Comparison of ENCODE assay signal across 18 mouse cellular contexts in genomic region chr7:49324575-49324974, GRCm38 (mm10).
DNase-seq lines count a peak whose midpoint lies in the region; TF ChIP-seq lines count a peak whose summit lies in the region.
"Had no signal": no experiment of that assay in that cellular context is flagged by ENCODE, and none has a peak within 500 bp of the region (broad histone marks: within the 10 kb centered on the region; RNA-seq: fewer than 3 reads in every experiment).

No protein-coding gene starts in this region.

- no peak for TF ChIP-seq EP300 in heart, adult 2 months (IDR thresholded peaks at IDR 0.05; ENCODE audit: insufficient read depth, low read depth, low read length)
- no peak for TF ChIP-seq EP300 in ES-Bruce4 (IDR thresholded peaks at IDR 0.05; ENCODE audit: insufficient read depth, low read depth, low read length)

- TF ChIP-seq CTCF in heart, adult 2 months (IDR thresholded peaks at IDR 0.05): peak; percentile 40
- peak; percentile 38; the same call in 1 of the 2 replicates for TF ChIP-seq CTCF in lung, adult 2 months (IDR thresholded peaks at IDR 0.05; ENCODE audit: insufficient read depth, low read length)
- TF ChIP-seq CTCF in ES-Bruce4 (IDR thresholded peaks at IDR 0.05; ENCODE audit: low read depth, low read length): peak; percentile 55

- 0 out of 2 replicates have a peak, but pooled peaks cover 1% of the 10 kb centered on the region for H3K4me1 ChIP-seq in heart, adult 2 months (ENCODE audit: control insufficient read depth, insufficient read depth, low read length)
- peaks cover 2% of the 10 kb centered on the region; the same call in 1 of the 2 replicates for H3K4me1 ChIP-seq in lung, adult 2 months (ENCODE audit: control insufficient read depth, insufficient read depth, low read length)
- peaks cover 9% of the 10 kb centered on the region for H3K4me1 ChIP-seq in ES-Bruce4 (ENCODE audit: control insufficient read depth, insufficient read depth, low read length)

- intact Hi-C loops in heart, adult 2 months (cut with DNase I): no loop called here

- H3K4me3 ChIP-seq in heart, adult 2 months: no peak overlapping the region
- no peak overlapping the region for H3K4me3 ChIP-seq in lung, adult 2 months (replicated peaks; ENCODE audit: extremely low read depth, low read depth, low read length)
- H3K4me3 ChIP-seq in ES-Bruce4 (ENCODE audit: low read depth, low read length): no peak overlapping the region
- H3K4me3 ChIP-seq: midbrain, embryonic 15.5 days; neural tube, embryonic 13.5 days had no signal

- no peak overlapping the region for H3K9ac ChIP-seq in heart, adult 2 months (ENCODE audit: low read depth, low read length)
- H3K9ac ChIP-seq in ES-Bruce4 (ENCODE audit: low read depth, poor library complexity, severe bottlenecking): no peak overlapping the region
- H3K9ac ChIP-seq: midbrain, embryonic 15.5 days; neural tube, embryonic 13.5 days had no signal

- no peaks in the 10 kb centered on the region for H3K27me3 ChIP-seq in heart, adult 2 months (ENCODE audit: control insufficient read depth, insufficient read depth, low read length)
- H3K27me3 ChIP-seq in ES-Bruce4 (ENCODE audit: control insufficient read depth, insufficient read depth, low read length, poor library complexity, severe bottlenecking): no peaks in the 10 kb centered on the region
- H3K27me3 ChIP-seq: midbrain, embryonic 15.5 days; neural tube, embryonic 13.5 days had no signal

- no peaks in the 10 kb centered on the region for H3K36me3 ChIP-seq in heart, adult 2 months (ENCODE audit: control insufficient read depth, insufficient read depth, low read length)
- no peaks in the 10 kb centered on the region for H3K36me3 ChIP-seq in ES-Bruce4 (ENCODE audit: control insufficient read depth, insufficient read depth, low read length, poor library complexity, severe bottlenecking)
- H3K36me3 ChIP-seq: midbrain, embryonic 15.5 days; neural tube, embryonic 13.5 days had no signal

- H3K79me2 ChIP-seq in heart, adult 2 months (replicated peaks; ENCODE audit: control insufficient read depth, insufficient read depth, low read length): 0 out of 2 replicates have a peak, but pooled peaks cover 2% of the 10 kb centered on the region

- no peaks in the 10 kb centered on the region for H3K9me3 ChIP-seq in ES-Bruce4 (replicated peaks; ENCODE audit: control insufficient read depth, insufficient read depth, low read length, poor library complexity, severe bottlenecking)
- H3K9me3 ChIP-seq: midbrain, embryonic 15.5 days; neural tube, embryonic 13.5 days had no signal

- 83% methylated on average over 2 of the region's 2 CpGs for WGBS in heart, adult 2 months
- WGBS in lung, adult 2 months: 91% methylated on average over 2 of the region's 2 CpGs

- H3K27ac ChIP-seq in heart, adult 2 months: no peak overlapping the region
- no peak overlapping the region for H3K27ac ChIP-seq in ES-Bruce4 (ENCODE audit: insufficient read depth, low read length)
- H3K27ac ChIP-seq: macrophage; midbrain, embryonic 15.5 days; neural tube, embryonic 13.5 days had no signal

- DNase-seq in heart, adult 2 months: no peak
- DNase-seq in heart, adult 9 months (ENCODE audit: low spot score in 2 of 2): no peak
- no peak for DNase-seq in lung, adult 2 months
- DNase-seq in lung, postnatal 36 days: no peak
- DNase-seq in induced T-regulatory cell, adult 2 months (ENCODE audit: low read depth): peak; percentile 7
- no peak for DNase-seq in c-Kit-positive CD71-positive TER-119-positive erythroid progenitor cells, embryonic 14.5 days (ENCODE audit: low spot score)
- no peak for DNase-seq in ovary, postnatal 14 days (ENCODE audit: low spot score)
- DNase-seq: adrenal gland, postnatal 25 days; cerebellum, adult 11-12 months; gastrocnemius, postnatal 10 days; heart, postnatal 4 days; kidney, postnatal 25 days; retina, postnatal 1 day; thymus, adult 18-20 months had no signal

- TF ChIP-seq POLR2A in heart, adult 2 months (IDR thresholded peaks at IDR 0.05; ENCODE audit: insufficient read depth, low read depth, low read length): no peak
- TF ChIP-seq POLR2A in lung, adult 2 months (IDR thresholded peaks at IDR 0.05; ENCODE audit: borderline replicate concordance, extremely low read depth, low read depth, low read length): no peak
- no peak for TF ChIP-seq POLR2A in ES-Bruce4 (IDR thresholded peaks at IDR 0.05; ENCODE audit: insufficient read depth, low read length)
